In genomic region chr5:93109555-93109954, GRCm38 (mm10) we compare ENCODE assay signal across 10 mouse cellular contexts.
"Had no signal": no experiment of that assay in that cellular context is flagged by ENCODE, and none has a peak within 500 bp of the region (broad histone marks: within the 10 kb centered on the region; RNA-seq: fewer than 3 reads in every experiment).

No protein-coding gene starts in this region.

- DNase-seq: kidney, adult 11 months; kidney, adult 9 months; kidney, postnatal 36 days; left cerebral cortex, postnatal 4 days; lung, adult 2 months; lung, postnatal 4 days; right cerebral cortex, postnatal 4 days; spleen, adult 18-20 months; thymus, postnatal 4 days had no signal

- ATAC-seq: midbrain, embryonic 13.5 days had no signal
